Mouse (Mus musculus): ENCODE results near the gene Rab3ip. TPM values are rescaled to one million over a fixed set of nuclear protein-coding genes. Genes with fewer than 3 reads are reported as not detected.
A peak's percentile ranks its signal among the peaks of the same experiment; 100 is the strongest.

The Rab3ip gene
- total and polyA plus RNA-seq, 2 experiments from 2014 or later = 78.4 to 98.2 TPM

DNA sequence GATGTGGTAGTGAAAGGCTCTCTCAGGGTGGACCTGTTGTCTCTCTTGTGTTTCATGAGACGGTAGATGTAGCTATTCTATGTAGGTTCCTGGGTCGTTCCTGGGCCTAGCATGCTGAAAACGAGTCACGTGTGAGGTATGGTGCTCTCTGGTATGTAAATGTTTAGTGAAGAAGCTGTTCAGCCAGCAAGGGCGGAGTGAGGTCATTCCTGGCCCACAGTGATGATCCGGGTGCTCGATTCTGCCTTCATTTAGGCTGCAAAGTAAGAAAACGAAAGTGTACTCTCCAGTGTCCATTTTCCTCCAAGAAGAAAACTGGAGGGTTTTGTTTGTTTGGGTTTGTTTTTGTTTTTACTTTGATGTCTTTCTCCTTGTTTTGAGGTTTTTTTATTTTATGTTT is 43.4 kb upstream of the Rab3ip start:
- no peak for TF ChIP-seq EP300 (IDR thresholded peaks at IDR 0.05; ENCODE audit: low read depth)
- no peak for TF ChIP-seq CTCF (IDR thresholded peaks at IDR 0.05; ENCODE audit: low read depth)
- Histone ChIP-seq H3K9ac (replicated peaks; ENCODE audit: low read depth, low read length) (no peak overlapping the region), H3K4me3 (ENCODE audit: low read depth, low read length) (no peak overlapping the region), H3K27me3 (ENCODE audit: control insufficient read depth, insufficient read depth, low read length) (no peaks in the 10 kb centered on the region), H3K27ac (ENCODE audit: low read depth) (no peak overlapping the region), H3K36me3 (replicated peaks; ENCODE audit: control insufficient read depth, insufficient read depth, low read length) (no peaks in the 10 kb centered on the region), H3K4me2 (ENCODE audit: low read depth, low read length) (no peak overlapping the region), H3K4me1 (ENCODE audit: control insufficient read depth, insufficient read depth) (peaks cover 17% of the 10 kb centered on the region), H3K9me3 (replicated peaks; ENCODE audit: control insufficient read depth, low read length) (no peaks in the 10 kb centered on the region)
- ATAC-seq (ENCODE audit: insufficient read depth, low read depth) (no peak), DNase-seq (ENCODE audit: low spot score) (no peak)
- 79% methylated on average over 8 of the region's 8 CpGs for WGBS

DNA sequence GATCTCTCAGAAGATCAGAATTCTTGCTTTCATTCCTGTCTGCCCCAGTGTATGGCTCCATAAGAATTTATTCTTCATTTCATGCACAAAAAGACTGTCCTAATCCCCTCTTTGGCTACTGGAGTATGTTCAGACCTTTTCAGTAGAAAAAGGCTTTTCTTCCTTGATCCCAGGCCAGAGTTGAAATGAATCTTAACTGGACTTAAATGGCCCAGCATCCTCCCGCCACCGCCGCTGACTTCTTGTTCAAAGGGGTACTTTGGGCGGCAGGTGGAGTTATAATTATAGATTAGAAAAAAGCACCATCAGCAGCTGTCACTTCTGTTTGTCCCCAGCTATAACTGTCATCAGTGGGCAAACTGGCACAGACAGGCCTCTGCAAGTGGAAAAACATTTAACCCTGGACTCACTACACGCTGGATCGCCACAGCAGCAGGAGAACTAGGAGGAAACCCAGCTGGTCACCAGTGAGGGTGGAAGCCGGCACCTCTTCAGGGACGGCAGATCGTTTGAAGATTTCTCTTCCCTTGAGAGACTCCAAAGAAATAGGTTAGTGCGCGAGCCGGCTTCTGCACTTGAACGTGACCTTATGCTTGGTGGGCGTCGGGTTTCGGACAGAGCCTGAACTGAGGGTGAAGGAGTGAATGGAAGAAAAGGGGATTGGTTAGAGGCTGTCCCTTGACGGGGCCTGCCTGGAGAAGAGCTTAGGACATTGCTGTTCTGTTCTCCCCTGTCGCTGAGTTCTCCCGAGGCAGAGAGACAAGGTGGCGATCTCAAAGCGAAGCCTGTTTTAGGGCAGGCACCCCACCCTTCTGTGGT is 35.9 kb upstream of the Rab3ip start, which contains the start of gene Best3:
Best3 (plus strand) TSS at position 51 of the 819 bp plus-strand sequence.
- no peaks in the 10 kb centered on the region for H3K36me3 ChIP-seq (replicated peaks; ENCODE audit: control insufficient read depth, insufficient read depth, low read length)
- WGBS = 39% methylated on average over 21 of the region's 21 CpGs
- H3K27me3 ChIP-seq (ENCODE audit: control insufficient read depth, insufficient read depth, low read length) = no peaks in the 10 kb centered on the region
- no peak within 1 kb of the TSS; the same call in 1 of the 2 replicates for H3K9ac ChIP-seq (replicated peaks; ENCODE audit: low read depth, low read length)
- TF ChIP-seq CTCF (IDR thresholded peaks at IDR 0.05; ENCODE audit: low read depth) (no peak), EP300 (IDR thresholded peaks at IDR 0.05; ENCODE audit: low read depth) (no peak)
- peak within 1 kb of the TSS; percentile 55 for H3K27ac ChIP-seq (ENCODE audit: low read depth)
- peak within 1 kb of the TSS; percentile 47 for H3K4me2 ChIP-seq (ENCODE audit: low read depth, low read length)
- DNase-seq (ENCODE audit: low spot score) (no peak), ATAC-seq (ENCODE audit: insufficient read depth, low read depth) (peak; percentile 49; the same call in 1 of the 2 replicates)
- H3K4me1 ChIP-seq (ENCODE audit: control insufficient read depth, insufficient read depth) = no peaks in the 10 kb centered on the region
- H3K4me3 ChIP-seq (ENCODE audit: low read depth, low read length) = peak within 1 kb of the TSS; percentile 31
- H3K9me3 ChIP-seq (replicated peaks; ENCODE audit: control insufficient read depth, low read length) = no peaks in the 10 kb centered on the region

DNA sequence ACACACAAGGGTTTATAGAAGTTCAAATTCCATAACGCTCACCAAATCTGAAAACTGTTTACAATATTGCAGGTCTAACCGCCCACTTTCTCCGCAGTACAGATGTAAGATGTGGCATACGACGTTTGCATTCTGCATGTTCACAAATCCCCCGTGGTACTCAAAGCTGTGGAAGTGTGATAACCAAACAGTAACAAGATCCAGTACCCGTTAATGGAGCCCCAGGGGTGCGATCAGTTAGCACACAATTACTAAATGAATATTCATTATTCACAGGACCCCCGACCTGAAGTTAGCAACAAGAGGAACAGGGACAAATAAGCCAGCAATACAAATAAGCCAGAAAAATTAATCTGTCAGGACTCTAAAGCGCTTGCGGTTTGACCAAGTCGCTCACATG is 34.3 kb upstream of the Rab3ip start:
- WGBS = 79% methylated on average over 12 of the region's 12 CpGs
- no peak overlapping the region for H3K27ac ChIP-seq (ENCODE audit: low read depth)
- no peak for ATAC-seq (ENCODE audit: insufficient read depth, low read depth)

DNA sequence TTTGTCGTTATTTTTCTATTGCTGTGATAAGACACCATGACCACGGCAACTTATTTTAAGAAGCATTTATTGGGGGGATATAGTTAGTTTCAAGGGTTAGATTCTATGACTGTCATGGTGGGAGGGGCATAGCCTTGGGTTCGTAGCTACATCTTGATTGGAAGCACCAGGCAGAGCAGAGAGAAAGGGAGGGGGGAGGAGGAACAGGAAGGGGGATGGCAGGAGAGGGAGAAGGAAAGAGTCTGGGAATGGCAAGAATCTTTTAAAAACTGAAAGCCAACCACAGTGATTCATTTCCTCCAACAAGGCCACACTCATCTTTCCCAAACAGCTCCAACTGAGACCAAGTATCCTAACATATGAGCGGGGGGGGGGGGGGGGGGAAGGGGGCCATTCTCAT is 32.0 kb upstream of the Rab3ip start:
- ATAC-seq (ENCODE audit: insufficient read depth, low read depth) (no peak), DNase-seq (ENCODE audit: low spot score) (no peak)
- Histone ChIP-seq H3K4me2 (ENCODE audit: low read depth, low read length) (no peak overlapping the region), H3K9me3 (replicated peaks; ENCODE audit: control insufficient read depth, low read length) (no peaks in the 10 kb centered on the region), H3K27me3 (ENCODE audit: control insufficient read depth, insufficient read depth, low read length) (no peaks in the 10 kb centered on the region), H3K27ac (ENCODE audit: low read depth) (no peak overlapping the region), H3K4me3 (ENCODE audit: low read depth, low read length) (no peak overlapping the region), H3K4me1 (ENCODE audit: control insufficient read depth, insufficient read depth) (no peaks in the 10 kb centered on the region), H3K36me3 (replicated peaks; ENCODE audit: control insufficient read depth, insufficient read depth, low read length) (no peaks in the 10 kb centered on the region), H3K9ac (replicated peaks; ENCODE audit: low read depth, low read length) (no peak overlapping the region)
- TF ChIP-seq EP300 (IDR thresholded peaks at IDR 0.05; ENCODE audit: low read depth) = no peak
- TF ChIP-seq CTCF (IDR thresholded peaks at IDR 0.05; ENCODE audit: low read depth) = no peak
- 61% methylated on average over 4 of the region's 4 CpGs for WGBS

More for the DNA sequence above, 34.3 kb upstream of the Rab3ip start:
- H3K9ac ChIP-seq (replicated peaks; ENCODE audit: low read depth, low read length) = no peak overlapping the region
- H3K4me2 ChIP-seq (ENCODE audit: low read depth, low read length) = no peak overlapping the region
- TF ChIP-seq CTCF (IDR thresholded peaks at IDR 0.05; ENCODE audit: low read depth) = no peak
- TF ChIP-seq EP300 (IDR thresholded peaks at IDR 0.05; ENCODE audit: low read depth) = no peak
- H3K36me3 ChIP-seq (replicated peaks; ENCODE audit: control insufficient read depth, insufficient read depth, low read length) = no peaks in the 10 kb centered on the region
- no peak overlapping the region for H3K4me3 ChIP-seq (ENCODE audit: low read depth, low read length)
- no peaks in the 10 kb centered on the region for H3K4me1 ChIP-seq (ENCODE audit: control insufficient read depth, insufficient read depth)
- no peaks in the 10 kb centered on the region for H3K9me3 ChIP-seq (replicated peaks; ENCODE audit: control insufficient read depth, low read length)
- H3K27me3 ChIP-seq (ENCODE audit: control insufficient read depth, insufficient read depth, low read length) = no peaks in the 10 kb centered on the region
- DNase-seq (ENCODE audit: low spot score) = no peak

DNA sequence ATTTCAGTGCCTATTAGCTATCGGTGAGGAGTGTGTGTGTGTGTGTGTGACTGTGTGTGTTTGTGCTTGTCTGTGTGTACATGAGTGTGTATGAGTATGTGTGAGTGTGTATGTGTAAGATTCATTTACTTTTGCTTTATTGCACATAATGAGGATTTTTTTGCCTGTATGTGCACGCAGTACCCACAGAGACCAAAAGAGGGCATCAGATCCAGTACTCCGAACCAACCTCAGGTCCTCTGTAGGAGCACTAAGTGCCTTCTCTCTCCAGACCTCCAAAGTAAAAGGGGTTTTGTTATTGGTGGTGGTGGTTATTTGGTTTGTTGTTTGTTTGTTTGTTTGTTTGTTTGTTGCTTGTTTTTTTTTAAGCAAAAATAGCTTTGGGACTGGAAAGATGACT is 30.3 kb upstream of the Rab3ip start:
- no peaks in the 10 kb centered on the region for H3K36me3 ChIP-seq (replicated peaks; ENCODE audit: control insufficient read depth, insufficient read depth, low read length)
- DNase-seq (ENCODE audit: low spot score) (peak; percentile 13), ATAC-seq (ENCODE audit: insufficient read depth, low read depth) (no peak)
- 80% methylated on average over 3 of the region's 3 CpGs for WGBS
- no peak overlapping the region for H3K4me3 ChIP-seq (ENCODE audit: low read depth, low read length)
- H3K4me1 ChIP-seq (ENCODE audit: control insufficient read depth, insufficient read depth) = no peaks in the 10 kb centered on the region
- TF ChIP-seq EP300 (IDR thresholded peaks at IDR 0.05; ENCODE audit: low read depth) (no peak), CTCF (IDR thresholded peaks at IDR 0.05; ENCODE audit: low read depth) (peak; percentile 71)
- no peaks in the 10 kb centered on the region for H3K27me3 ChIP-seq (ENCODE audit: control insufficient read depth, insufficient read depth, low read length)
- no peak overlapping the region for H3K9ac ChIP-seq (replicated peaks; ENCODE audit: low read depth, low read length)
- H3K9me3 ChIP-seq (replicated peaks; ENCODE audit: control insufficient read depth, low read length) = no peaks in the 10 kb centered on the region
- no peak overlapping the region for H3K4me2 ChIP-seq (ENCODE audit: low read depth, low read length)
- no peak overlapping the region for H3K27ac ChIP-seq (ENCODE audit: low read depth)
